ENCODE assay signal across 8 mouse cellular contexts in the genomic region with DNA sequence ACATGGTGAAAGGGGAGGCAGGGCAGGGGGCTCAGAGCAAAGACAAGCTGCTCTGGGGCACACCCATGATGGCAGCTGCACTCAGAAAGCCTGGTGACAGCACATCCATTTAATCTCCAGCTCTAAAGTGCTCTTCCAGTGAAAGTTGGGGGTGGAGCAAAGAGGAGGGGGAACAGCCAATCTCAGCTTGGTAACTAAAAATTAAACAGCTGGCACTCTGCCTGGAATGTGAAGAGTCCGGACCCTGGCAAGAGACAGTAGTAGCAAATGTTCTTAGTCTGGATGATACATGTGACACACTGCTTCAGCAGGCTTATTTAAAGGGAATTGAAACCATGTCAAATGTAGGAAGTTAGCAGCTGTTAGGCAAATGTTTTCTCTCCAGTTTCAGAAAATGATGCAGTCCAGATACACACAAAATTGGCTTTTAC. TPM values are rescaled to one million over a fixed set of nuclear protein-coding genes. Genes with fewer than 3 reads are reported as not detected.
DNase-seq lines count a peak whose midpoint lies in the region; ATAC-seq and TF ChIP-seq lines count a peak whose summit lies in the region.

No protein-coding gene starts in this region.

- peaks cover 0 to 37% of the 10 kb centered on the region in 2 experiments; a peak in 2 of 4 replicates for H3K4me1 ChIP-seq in CH12.LX (ENCODE audit: control insufficient read depth in 1 of 2, insufficient read depth in 2 of 2)
- H3K4me1 ChIP-seq in hindbrain, embryonic 10.5 days (replicated peaks) = no peaks in the 10 kb centered on the region

- TF ChIP-seq RAD21 in CH12.LX (IDR thresholded peaks at IDR 0.05; ENCODE audit: low read depth, low read length) = no peak

- peak; percentile 97 for TF ChIP-seq EP300 in CH12.LX (IDR thresholded peaks at IDR 0.05; ENCODE audit: low read length)

- DNase-seq in CH12.LX (ENCODE audit: extremely low read depth) = peak; percentile 75
- DNase-seq in adrenal gland, postnatal 25 days = peak; percentile 45
- DNase-seq in frontal cortex, postnatal 14 days (ENCODE audit: low spot score in 2 of 2) = peak; percentile 42 to 57
- DNase-seq in hindbrain, embryonic 10.5 days (ENCODE audit: low spot score) = peak; percentile 6
- DNase-seq in layer of hippocampus, adult 9-10 months (ENCODE audit: low spot score) = peak; percentile 92
- peak; percentile 86 for DNase-seq in lung, postnatal 14 days
- DNase-seq in right cerebral cortex, postnatal 10 days (ENCODE audit: low spot score in 2 of 2) = peak; percentile 83 to 92

- no peaks in the 10 kb centered on the region for H3K27me3 ChIP-seq in CH12.LX (replicated peaks)
- H3K27me3 ChIP-seq in hindbrain, embryonic 10.5 days (ENCODE audit: insufficient read depth, poor library complexity, severe bottlenecking) = no peaks in the 10 kb centered on the region

- H3K27ac ChIP-seq in CH12.LX (ENCODE audit: insufficient read depth, low read depth) = peak overlapping the region; percentile 91
- H3K27ac ChIP-seq in hindbrain, embryonic 10.5 days = no peak overlapping the region

- in situ Hi-C loops in CH12.LX (cut with MboI; ENCODE audit: low pct_ligation_motif_present, low pct_unique_long_range_greater_than_20kb, low sequenced_read_pairs) = no loop called here

- H3K9ac ChIP-seq in CH12.LX (ENCODE audit: insufficient read depth, low read depth) = peak overlapping the region; percentile 47; the same call in 1 of the 2 replicates

- H3K79me2 ChIP-seq in CH12.LX (replicated peaks; ENCODE audit: control insufficient read depth, extremely low read depth, insufficient read depth, poor library complexity, severe bottlenecking) = peaks cover 12% of the 10 kb centered on the region

- no peak for ATAC-seq in inflammation-experienced regulatory T-cells, adult 6 months

- TF ChIP-seq POLR2A in CH12.LX (IDR thresholded peaks at IDR 0.05; ENCODE audit: low read depth, low read length) = no peak

- peak overlapping the region in 1 of 3 experiments; percentile 21 for H3K4me3 ChIP-seq in CH12.LX (replicated peaks in 1 of 3; ENCODE audit: low read depth in 2 of 3, low read length in 2 of 3, poor library complexity in 1 of 3)
- H3K4me3 ChIP-seq in hindbrain, embryonic 10.5 days = no peak overlapping the region

- no peak for TF ChIP-seq CTCF in CH12.LX (conservative IDR thresholded peaks at IDR 0.05 in 1 of 2, IDR thresholded peaks at IDR 0.05 in 1 of 2; ENCODE audit: low read depth in 2 of 2, low read length in 2 of 2)

- H3K9me3 ChIP-seq in CH12.LX (replicated peaks; ENCODE audit: low read length) = no peaks in the 10 kb centered on the region
- H3K9me3 ChIP-seq in hindbrain, embryonic 10.5 days = no peaks in the 10 kb centered on the region

- dilution Hi-C loops in CH12.LX (cut with MboI; ENCODE audit: extremely low pct_ligation_motif_present, extremely low pct_unique_long_range_greater_than_20kb, low sequenced_read_pairs) = no loop called here

- H3K36me3 ChIP-seq in CH12.LX (replicated peaks in 1 of 2; ENCODE audit: control insufficient read depth in 1 of 2, insufficient read depth in 1 of 2, low read length in 1 of 2) = peaks cover 19 to 56% of the 10 kb centered on the region in 2 experiments
- H3K36me3 ChIP-seq in hindbrain, embryonic 10.5 days = peaks cover 51% of the 10 kb centered on the region

- WGBS in hindbrain, embryonic 10.5 days = 57% methylated on average over 1 of the region's 1 CpGs

- H3K4me2 ChIP-seq in CH12.LX (ENCODE audit: insufficient read depth, low read depth, poor library complexity, severe bottlenecking) = peak overlapping the region; percentile 68

TF ChIP-seq in CH12.LX, 34 proteins besides CTCF, POLR2A, EP300 and RAD21:
- TF ChIP-seq MYC (IDR thresholded peaks at IDR 0.05; ENCODE audit: low read depth, low read length) (peak; percentile 95), USF1 (IDR thresholded peaks at IDR 0.05; ENCODE audit: low read depth, low read length) (no peak; the same call in 1 of the 2 replicates), JUND (conservative IDR thresholded peaks at IDR 0.05; ENCODE audit: low read depth, low read length) (peak; percentile 54; the same call in 1 of the 2 replicates), CHD2 (IDR thresholded peaks at IDR 0.05; ENCODE audit: low read length) (peak; percentile 54; the same call in 1 of the 2 replicates), UBTF (IDR thresholded peaks at IDR 0.05; ENCODE audit: low read depth, low read length) (no peak), POLR2AphosphoS2 (IDR thresholded peaks at IDR 0.05; ENCODE audit: low read depth, low read length) (no peak), JUN (IDR thresholded peaks at IDR 0.05; ENCODE audit: insufficient read depth, low read depth, low read length) (peak; percentile 55), E2F4 (IDR thresholded peaks at IDR 0.05; ENCODE audit: insufficient replicate concordance, low read depth, low read length) (no peak), ZKSCAN1 (IDR thresholded peaks at IDR 0.05; ENCODE audit: borderline replicate concordance, low read depth, low read length) (no peak), ZMIZ1 (IDR thresholded peaks at IDR 0.05; ENCODE audit: low read depth, low read length) (no peak), MAFK (IDR thresholded peaks at IDR 0.05; ENCODE audit: insufficient replicate concordance, low read length) (peak; percentile 57; the same call in 1 of the 2 replicates), HCFC1 (IDR thresholded peaks at IDR 0.05; ENCODE audit: low read depth, low read length) (no peak), KAT2A (IDR thresholded peaks at IDR 0.05; ENCODE audit: insufficient replicate concordance, low read length) (no peak), CHD1 (IDR thresholded peaks at IDR 0.05; ENCODE audit: low read depth, low read length) (no peak), MXI1 (IDR thresholded peaks at IDR 0.05; ENCODE audit: low read depth, low read length) (peak; percentile 88), MAX (IDR thresholded peaks at IDR 0.05; ENCODE audit: low read length) (peak; percentile 89), TCF12 (IDR thresholded peaks at IDR 0.05; ENCODE audit: low read depth, low read length) (peak; percentile 63; the same call in 1 of the 2 replicates), MEF2A (IDR thresholded peaks at IDR 0.05; ENCODE audit: borderline replicate concordance, low read depth, low read length) (peak; percentile 73), SMC3 (IDR thresholded peaks at IDR 0.05; ENCODE audit: low read depth, low read length) (no peak), NRF1 (IDR thresholded peaks at IDR 0.05; ENCODE audit: low read depth, low read length) (no peak), PAX5 (IDR thresholded peaks at IDR 0.05; ENCODE audit: low read length) (no peak), IRF4 (IDR thresholded peaks at IDR 0.05; ENCODE audit: low read depth, low read length) (peak; percentile 95), ZNF384 (IDR thresholded peaks at IDR 0.05; ENCODE audit: low read depth, low read length) (peak; percentile 10; the same call in 1 of the 2 replicates), BHLHE40 (IDR thresholded peaks at IDR 0.05; ENCODE audit: low read depth, low read length) (peak; percentile 90), GABPA (IDR thresholded peaks at IDR 0.05; ENCODE audit: insufficient replicate concordance, low read depth, low read length) (no peak), RCOR1 (conservative IDR thresholded peaks at IDR 0.05; ENCODE audit: low read depth, low read length) (peak; percentile 89; the same call in 1 of the 2 replicates), SIN3A (IDR thresholded peaks at IDR 0.05; ENCODE audit: low read length) (peak; percentile 97), USF2 (conservative IDR thresholded peaks at IDR 0.05; ENCODE audit: low read depth, low read length) (no peak), MAZ (IDR thresholded peaks at IDR 0.05; ENCODE audit: low read depth, low read length) (0 out of 2 replicates have a peak, but pooled peaks have one; percentile 43), ELF1 (IDR thresholded peaks at IDR 0.05; ENCODE audit: low read depth, low read length) (0 out of 2 replicates have a peak, but pooled peaks have one; percentile 30), NELFE (IDR thresholded peaks at IDR 0.05; ENCODE audit: low read depth, low read length) (no peak), TBP (conservative IDR thresholded peaks at IDR 0.05; ENCODE audit: low read depth, low read length) (0 out of 2 replicates have a peak, but pooled peaks have one; percentile 29), ETS1 (conservative IDR thresholded peaks at IDR 0.05; ENCODE audit: low read depth, low read length) (peak; percentile 95), ZC3H11A (IDR thresholded peaks at IDR 0.05; ENCODE audit: low read depth, low read length) (no peak)

RNA-seq across cellular contexts. Expression of a gene that starts 23.9 kb away (rescaled TPM):
- total RNA-seq in CH12.LX (2012; rRNA removed) = 89.4 and 93.8 TPM in 2 replicates
- total RNA-seq in CH12.LX (2014; rRNA removed) = 113 and 130 TPM in 2 replicates
- polyA plus RNA-seq in CH12.LX (2012; ENCODE audit: insufficient read length, low read depth) = 183 and 203 TPM in 2 replicates
- 95.5 and 104 TPM in 2 replicates for total RNA-seq in adrenal gland, postnatal 25 days (2021)
- 54.8 and 75.2 TPM in 2 replicates for polyA plus RNA-seq in hindbrain, embryonic 10.5 days (2016; fragmentation: Nextera tagmentation; extraction: Ambion mirVana)
- 10 to 100 TPM; 23.8 to 29.5 (median 28.5) TPM for polyA plus RNA-seq in inflammation-experienced regulatory T-cells, adult 6 months (2017; shearing (Covaris generic))

RNA-seq across cellular contexts. Expression of a gene that starts 27.7 kb away (rescaled TPM):
- total RNA-seq in CH12.LX (2012; rRNA removed) (15.9 and 20.5 TPM in 2 replicates), CH12.LX (2014; rRNA removed) (23.0 and 25.3 TPM in 2 replicates)
- 35.8 and 44.5 TPM in 2 replicates for polyA plus RNA-seq in CH12.LX (2012; ENCODE audit: insufficient read length, low read depth)
- total RNA-seq in adrenal gland, postnatal 25 days (2021) = 66.7 and 71.7 TPM in 2 replicates
- polyA plus RNA-seq in hindbrain, embryonic 10.5 days (2016; fragmentation: Nextera tagmentation; extraction: Ambion mirVana) = 42.0 and 53.4 TPM in 2 replicates
- 10 to 100 TPM; 54.6 to 67.1 (median 58.2) TPM for polyA plus RNA-seq in inflammation-experienced regulatory T-cells, adult 6 months (2017; shearing (Covaris generic))

Comparison
In these comparisons a context has a peak if more than half of its experiments do, and no peak if none do; other contexts are left out.
1. DNase-seq: peak in every context shown above with its lines; median percentile 92 in layer of hippocampus, adult 9-10 months; 88 in right cerebral cortex, postnatal 10 days; 86 in lung, postnatal 14 days; 75 in CH12.LX; 50 in frontal cortex, postnatal 14 days; 45 in adrenal gland, postnatal 25 days; 6 in hindbrain, embryonic 10.5 days.